Mouse (Mus musculus) skeletal muscle tissue, adult 2 months (tissue): ENCODE measurements around the gene Sass6.
"Not testable (repeated sequence)": the region's sequence is repeated elsewhere in the genome, so short reads cannot be mapped to it uniquely, and the experiment has no call there.

ENCODE experiments used
- DNase-seq: peaks from one replicate; pipeline ENCODE4 v3.0.0-alpha.2; 2012; ENCODE audit warnings: low read depth, low spot score

The Sass6 gene

GRCm38 (mm10) chr3:116632971-116633370 is 38.2 kb downstream of the Sass6 start:
- no peak for DNase-seq

GRCm38 (mm10) chr3:116634091-116634490 is 39.3 kb downstream of the Sass6 start:
- DNase-seq = no peak

- DNase-seq = no peak
These were observed 40.1 kb downstream of the Sass6 start for GRCm38 (mm10) chr3:116634853-116635252.

- DNase-seq = no peak
These were observed 41.0 kb downstream of the Sass6 start for GRCm38 (mm10) chr3:116635799-116636198.

- DNase-seq = no peak
These were observed 43.1 kb downstream of the Sass6 start for GRCm38 (mm10) chr3:116637693-116638476.

- DNase-seq = no peak
These were observed 43.8 kb downstream of the Sass6 start for GRCm38 (mm10) chr3:116638572-116638971.

DNA sequence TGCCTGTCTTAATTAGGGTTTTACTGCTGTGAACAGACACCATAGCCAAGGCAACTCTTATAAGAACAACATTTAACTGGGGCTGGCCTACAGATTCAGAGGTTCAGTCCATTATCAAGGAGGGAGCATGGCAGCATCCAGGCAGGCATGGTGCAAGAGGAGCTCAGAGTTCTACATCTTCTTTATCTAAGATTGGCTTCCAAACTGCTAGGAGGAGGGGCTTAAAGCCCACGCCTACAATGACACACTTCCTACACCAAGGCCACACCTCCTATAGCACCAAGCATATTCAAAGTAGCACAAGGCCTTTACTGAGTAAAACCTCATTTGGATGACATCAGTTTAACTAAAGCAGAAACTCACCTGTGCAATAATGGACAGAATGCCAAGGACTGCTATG is 45.2 kb downstream of the Sass6 start:
- no peak for DNase-seq

- DNase-seq = peak; percentile 17
These were observed 47.1 kb downstream of the Sass6 start for GRCm38 (mm10) chr3:116641811-116642371.

GRCm38 (mm10) chr3:116642373-116642772 is 47.6 kb downstream of the Sass6 start:
- no peak for DNase-seq

DNA sequence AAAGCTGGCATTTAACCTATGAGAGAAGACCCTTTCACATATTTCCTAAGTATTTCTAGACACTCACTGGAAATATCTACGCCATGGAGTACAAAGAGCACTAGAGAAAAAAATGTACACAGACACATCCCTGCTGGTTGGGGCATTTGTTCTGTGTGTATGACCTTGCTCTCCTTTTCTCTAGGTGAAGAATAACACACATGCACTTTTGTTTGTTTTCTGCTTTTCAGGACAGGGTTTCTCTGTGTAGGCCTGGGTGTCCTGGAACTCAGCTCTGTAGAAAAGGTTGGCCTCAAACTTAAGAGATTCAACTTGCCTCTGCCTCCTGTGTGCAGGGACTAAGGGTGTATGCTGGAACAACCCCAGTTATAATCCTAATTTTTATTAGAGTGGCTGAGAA is 51.6 kb downstream of the Sass6 start:
- DNase-seq = no peak

- no peak for DNase-seq
These were observed 54.0 kb downstream of the Sass6 start for GRCm38 (mm10) chr3:116648805-116649204.

GRCm38 (mm10) chr3:116650698-116651097 is 55.9 kb downstream of the Sass6 start:
- no peak for DNase-seq

- DNase-seq = no peak
These were observed 57.3 kb downstream of the Sass6 start for GRCm38 (mm10) chr3:116652033-116652446.

GRCm38 (mm10) chr3:116653278-116653945 is 58.6 kb downstream of the Sass6 start:
- no peak for DNase-seq

DNA sequence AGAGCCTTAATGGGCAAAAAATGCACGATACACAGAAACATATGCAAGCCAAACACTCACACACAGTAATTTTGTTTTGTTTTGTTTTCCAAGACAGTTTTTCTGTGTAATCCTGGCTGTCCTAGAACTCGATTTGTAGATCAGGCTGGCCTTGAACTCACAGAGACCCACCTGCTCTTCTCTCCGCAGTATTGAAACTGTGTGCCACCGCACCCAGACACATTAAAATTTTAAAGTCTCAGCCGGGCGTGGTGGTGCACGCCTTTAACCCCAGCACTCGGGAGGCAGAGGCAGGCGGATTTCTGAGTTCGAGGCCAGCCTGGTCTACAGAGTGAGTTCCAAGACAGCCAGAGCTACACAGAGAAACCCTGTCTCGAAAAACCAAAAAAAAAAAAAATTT is 59.3 kb downstream of the Sass6 start:
- not testable (repeated sequence) for DNase-seq

DNA sequence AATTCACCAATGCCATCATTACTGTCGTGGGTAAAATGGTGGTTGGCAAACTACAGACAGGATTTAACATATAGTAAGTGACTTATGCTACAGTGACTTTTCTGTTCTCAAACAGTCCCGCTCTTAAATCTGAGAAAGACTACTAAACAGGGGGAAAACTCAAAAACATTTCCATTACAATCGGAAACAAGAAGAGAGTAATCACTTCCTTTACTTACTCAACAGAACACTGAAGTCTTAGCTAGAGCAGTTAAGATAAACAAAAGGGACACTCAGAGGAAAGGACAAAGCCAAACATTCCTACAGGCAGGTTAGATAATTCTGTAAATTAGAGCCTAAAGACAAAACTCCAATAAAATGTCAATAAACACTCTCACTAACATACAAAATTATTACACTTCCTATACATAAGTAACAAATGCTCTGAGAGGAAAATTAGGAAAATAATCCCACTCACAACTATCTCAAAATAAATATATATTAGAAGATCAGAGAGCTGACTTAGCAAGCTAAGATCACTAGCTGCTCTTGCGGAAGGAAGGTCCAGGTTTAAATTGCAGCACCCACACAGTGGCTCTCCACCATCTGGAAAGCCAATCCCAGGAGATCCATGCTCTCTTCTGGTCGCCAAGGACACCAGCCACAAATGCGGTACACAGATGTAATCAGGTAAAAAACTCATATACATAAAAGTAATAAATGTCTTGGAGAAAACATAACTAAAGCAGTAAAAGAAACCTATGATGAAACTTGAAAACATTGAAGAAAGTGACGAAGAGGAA is 61.6 kb downstream of the Sass6 start:
- no peak for DNase-seq

DNA sequence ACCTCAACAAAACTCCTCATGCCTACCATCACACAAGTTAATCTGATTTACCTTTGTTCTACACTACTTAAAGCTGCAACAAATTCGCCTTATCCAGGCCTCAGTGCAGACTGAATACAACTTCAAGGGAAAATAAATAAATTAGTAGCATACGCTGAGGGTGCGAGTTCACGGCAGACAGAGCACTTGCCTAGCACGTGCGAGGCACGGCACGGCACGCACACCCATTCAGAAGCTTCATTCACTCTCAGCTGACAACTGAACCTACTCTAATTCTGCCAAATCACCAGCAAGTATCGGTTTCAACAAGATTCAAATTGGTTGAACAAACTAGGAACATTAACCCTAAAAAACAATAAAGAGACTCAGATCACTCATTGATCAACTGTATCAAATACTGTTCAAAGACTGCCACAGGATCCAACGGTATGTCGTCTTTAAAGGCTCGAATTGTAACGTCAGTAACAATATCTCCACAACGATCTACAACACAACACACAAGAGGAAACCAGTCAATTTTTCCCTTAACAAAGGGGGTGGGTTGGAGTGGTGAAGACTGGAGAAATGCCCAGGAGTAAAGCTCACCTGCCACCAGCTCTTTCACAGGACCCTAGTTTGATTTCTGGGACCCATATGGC is 64.3 kb downstream of the Sass6 start:
- no peak for DNase-seq

DNA sequence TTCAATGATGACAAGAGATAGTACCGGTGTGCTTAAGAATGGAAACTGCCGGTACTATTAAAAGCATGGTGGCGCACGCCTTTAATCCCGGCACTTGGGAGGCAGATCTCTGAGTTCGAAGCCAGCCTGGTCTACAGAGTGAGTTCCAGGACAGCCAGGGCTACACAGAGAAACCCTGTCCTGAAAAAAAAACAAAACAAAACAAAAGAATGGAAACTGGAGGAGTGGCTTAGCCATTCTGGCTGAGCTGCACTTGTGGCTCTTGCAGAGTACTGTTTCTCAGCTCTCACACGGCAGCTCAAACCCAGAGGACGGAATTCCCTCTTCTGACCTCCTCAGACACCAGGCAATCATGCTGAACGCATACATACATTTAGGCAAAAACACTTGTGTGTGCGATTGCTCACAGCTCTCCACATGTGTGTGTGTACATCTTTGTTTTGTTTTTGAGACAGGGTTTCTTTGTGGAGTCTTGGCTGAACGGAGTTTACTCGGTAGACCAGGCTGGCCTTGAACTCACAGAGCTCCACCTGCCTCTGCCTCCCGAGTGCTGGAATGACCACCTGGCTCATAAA is 65.2 kb downstream of the Sass6 start:
- no peak for DNase-seq

DNA sequence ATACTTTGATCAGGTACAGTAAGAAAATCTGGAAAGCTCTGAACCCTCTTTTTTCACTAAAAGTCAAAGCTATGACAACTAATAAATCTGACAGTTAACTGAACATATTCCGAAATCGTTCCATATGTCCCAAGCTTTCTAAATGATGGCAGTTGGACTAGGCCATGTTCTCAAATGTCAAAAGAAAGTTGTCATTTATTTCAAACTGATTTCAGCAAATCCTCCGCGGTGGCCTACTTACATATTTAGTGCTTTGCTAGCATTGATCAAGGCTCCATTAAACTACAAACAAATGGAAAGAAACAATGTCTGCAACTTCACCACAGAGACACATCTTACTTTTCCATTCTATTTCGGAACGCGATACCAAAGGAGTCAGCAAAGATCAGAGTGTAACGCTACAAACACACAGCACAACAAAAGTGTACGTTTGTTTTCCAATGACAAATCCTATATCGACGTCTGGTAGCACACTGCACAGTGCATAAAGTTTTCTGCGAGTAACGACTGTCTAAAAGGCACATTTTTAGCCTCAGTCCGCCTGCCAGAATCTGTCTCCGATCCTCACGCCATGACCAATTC is 66.6 kb downstream of the Sass6 start:
- DNase-seq = no peak

DNA sequence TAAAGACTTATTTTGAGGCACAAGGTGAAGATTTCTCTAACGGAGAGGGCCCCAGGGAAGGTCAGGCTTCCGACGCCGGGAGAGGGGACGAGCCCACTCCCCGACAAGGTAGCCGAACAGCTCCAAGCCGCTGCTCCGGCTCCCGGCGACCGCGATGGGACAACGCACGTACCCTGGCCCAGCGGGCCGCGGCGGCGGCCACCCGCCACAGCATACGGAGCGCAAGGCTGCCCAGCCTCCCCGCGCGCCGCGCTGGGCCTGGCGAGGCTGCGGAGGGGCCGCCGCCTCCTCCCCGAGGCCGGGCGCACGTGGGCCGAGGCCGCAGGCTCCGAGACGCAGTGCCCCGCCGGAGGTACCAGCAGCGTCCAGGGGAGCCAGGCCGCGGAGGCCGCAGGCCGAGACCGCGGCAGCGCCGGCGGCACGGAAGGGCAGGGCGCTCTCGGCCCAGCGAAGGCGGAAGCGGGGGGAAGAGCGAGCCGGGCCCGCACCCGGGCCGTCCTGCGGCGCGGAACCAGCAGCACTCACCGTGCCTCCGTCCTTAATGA is 67.2 kb downstream of the Sass6 start:
- DNase-seq = no peak

GRCm38 (mm10) chr3:116662463-116662863 is 67.7 kb downstream of the Sass6 start, which contains the start of gene Mfsd14a:
Mfsd14a (minus strand) TSS chr3:116662677.
- DNase-seq = peak; percentile 93
